Mouse (Mus musculus): ENCODE data around the gene Prlr.

Gene Prlr

DNA sequence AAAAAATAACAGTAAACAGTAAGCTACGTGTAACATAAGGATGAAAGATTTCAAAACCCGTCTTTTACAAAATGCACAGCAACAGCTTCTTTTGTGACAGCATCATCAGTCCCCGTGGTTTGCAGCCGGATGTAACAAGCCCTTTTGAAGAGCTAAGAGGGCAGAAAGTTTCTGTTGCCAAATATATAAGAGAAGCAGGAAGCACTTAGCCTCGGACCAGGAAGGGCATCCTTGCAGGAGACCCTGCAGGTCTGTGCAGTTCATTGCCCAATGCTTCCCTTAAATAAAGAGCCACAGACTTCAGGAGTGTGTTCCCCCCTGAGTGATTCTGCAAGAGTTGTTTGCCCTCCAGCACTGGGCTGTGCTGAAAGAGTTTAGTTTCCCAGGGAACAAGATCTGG is 58.9 kb downstream of the Prlr start:
- in situ Hi-C loops (cut with MboI, MseI): no loop called here

DNA sequence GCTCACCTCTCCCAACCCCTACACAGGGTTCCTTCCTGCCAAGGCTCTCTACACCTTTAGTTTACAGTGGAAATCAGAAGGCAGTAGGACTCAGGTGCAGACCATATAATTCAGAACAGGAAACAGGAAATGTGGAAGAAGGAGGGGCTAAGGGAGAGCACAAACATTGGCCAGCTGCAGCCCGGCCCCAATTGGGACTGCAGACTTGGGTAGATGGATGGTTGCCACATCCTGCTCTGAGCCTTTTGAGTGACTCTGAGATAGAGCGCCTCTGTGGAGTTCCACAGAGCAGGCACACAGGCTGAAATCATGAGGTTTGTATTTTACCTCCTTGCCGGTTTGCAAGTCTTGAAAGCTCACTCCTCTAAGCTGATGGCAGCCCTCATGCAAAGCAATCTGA is 59.8 kb downstream of the Prlr start:
- in situ Hi-C loops (cut with MboI, MseI): no loop called here

DNA sequence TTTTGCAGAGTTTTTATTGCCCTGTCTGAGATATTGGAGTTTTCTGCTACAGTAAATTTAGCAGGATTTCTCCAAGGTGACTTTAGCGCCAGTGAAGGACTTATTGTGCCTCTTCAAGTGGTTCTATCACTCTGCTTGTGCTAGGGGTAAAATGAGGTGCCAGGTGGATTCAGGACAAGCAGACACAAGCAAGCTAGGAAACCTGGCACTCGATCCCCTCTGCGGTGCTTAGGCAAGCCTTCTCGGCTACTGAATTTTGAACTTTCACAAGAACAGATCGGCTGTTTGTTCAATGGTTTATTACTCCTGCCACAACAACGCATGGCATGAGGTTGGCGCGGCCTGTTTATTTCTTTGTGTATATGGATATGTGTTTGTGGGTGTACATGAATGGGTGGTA is 61.4 kb downstream of the Prlr start:
- in situ Hi-C loops (cut with MboI, MseI): no loop called here

GRCm38 (mm10) chr15:10240228-10240795 is 63.3 kb downstream of the Prlr start:
- in situ Hi-C loops (cut with MboI, MseI): no loop called here

DNA sequence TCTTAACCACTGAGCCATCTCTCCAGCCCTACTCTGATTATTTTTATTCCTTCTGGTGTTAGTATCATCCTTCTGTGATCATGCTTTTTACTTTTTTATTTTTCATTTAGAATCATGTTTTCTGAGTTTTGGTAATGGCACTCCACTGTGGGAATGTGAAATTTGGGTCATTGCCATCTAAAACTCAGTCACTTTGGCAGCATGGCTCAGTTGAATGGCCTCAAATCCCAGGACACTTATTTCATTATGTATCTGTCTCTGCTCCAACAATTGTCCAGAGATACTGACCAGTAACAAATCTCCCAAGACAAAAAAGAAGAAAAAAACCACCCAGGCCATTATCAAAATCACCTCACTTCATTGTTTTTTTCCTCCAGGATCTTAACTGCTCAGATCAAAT is 65.2 kb downstream of the Prlr start:
- in situ Hi-C loops (cut with MboI, MseI): no loop called here

DNA sequence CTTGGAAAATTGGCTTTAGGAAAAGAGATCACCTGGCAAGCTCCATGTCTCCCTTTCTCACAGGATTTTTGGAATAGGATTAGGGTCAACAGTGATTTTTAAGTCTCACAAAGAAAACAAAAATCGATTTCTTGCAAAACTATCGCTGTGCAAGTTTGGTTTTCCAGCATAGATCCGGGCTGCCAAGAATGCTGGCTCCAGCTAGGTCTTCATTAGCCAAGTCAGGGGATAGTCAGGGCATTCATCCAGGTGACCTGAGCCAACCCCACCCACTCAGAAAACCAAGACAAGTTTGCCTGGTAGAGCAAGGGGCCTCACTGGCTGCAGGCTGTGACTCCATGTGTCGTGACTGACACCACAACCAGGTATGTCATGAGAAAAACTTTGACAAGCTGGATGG is 72.2 kb downstream of the Prlr start:
- in situ Hi-C loops (cut with MboI, MseI): no loop called here

- in situ Hi-C loops (cut with MboI, MseI): no loop called here
These were observed 73.7 kb downstream of the Prlr start for GRCm38 (mm10) chr15:10250784-10251183.

DNA sequence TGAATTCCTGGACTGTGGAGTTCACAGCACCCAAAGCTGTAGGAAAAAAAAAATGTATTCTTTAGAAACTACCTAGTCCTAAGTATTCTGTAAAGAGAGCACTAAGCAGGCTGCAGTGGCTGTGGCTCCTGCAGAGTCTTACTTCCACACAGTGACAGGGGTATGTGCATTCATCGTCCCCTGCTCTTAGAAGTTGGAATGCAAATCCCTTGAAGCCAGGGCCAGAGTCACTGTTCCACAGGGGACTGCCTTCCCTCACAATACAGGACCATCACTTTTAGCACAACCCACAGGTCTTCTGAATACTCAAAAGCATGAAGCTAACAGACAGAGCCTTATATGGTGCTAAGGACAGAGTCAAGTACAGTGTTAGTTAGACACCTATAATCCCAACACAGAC is 75.5 kb downstream of the Prlr start:
- in situ Hi-C loops (cut with MboI, MseI): no loop called here

GRCm38 (mm10) chr15:10262219-10262618 is 85.2 kb downstream of the Prlr start:
- in situ Hi-C loops (cut with MboI, MseI): no loop called here

- in situ Hi-C loops (cut with MboI, MseI): no loop called here
These were observed 85.6 kb downstream of the Prlr start for GRCm38 (mm10) chr15:10262641-10263040.

DNA sequence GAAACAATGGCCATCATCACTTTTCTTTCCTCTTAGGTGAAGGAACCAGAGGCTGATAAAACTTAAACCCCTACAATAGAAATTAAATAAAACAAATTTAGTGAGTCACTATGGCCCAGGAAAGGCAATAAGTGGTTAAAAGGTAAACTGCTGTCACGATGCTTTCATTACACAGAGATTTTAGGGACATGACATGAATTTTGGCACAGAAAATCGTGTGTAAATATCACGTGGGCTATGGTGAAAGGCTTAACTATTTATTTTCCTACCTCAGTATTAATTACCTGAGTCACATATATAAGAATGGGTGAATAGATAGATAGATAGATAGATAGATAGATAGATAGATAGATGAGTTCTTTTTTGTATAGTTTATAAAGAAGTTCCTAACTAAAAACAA is 86.4 kb downstream of the Prlr start:
- in situ Hi-C loops (cut with MboI, MseI): no loop called here

GRCm38 (mm10) chr15:10264885-10265284 is 87.8 kb downstream of the Prlr start:
- in situ Hi-C loops (cut with MboI, MseI): no loop called here

DNA sequence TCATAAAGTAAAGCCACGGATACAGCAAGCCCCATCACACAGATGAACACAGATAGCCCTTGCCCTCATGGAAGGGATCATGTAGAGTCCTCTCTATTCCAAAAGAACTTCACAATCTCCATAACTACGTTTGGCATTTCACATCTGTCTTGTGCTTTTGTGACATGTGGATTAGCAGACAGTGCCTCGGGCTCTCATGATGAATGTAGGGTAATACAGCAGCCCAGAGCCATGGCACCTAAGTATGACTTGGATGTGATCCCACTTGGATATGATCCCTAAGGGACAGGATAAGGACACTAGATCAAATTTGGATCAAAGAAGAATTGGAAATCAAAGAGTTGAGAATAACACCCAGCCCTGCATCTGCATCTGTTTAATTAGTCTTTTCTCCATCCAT is 90.2 kb downstream of the Prlr start:
- in situ Hi-C loops (cut with MboI, MseI): no loop called here

DNA sequence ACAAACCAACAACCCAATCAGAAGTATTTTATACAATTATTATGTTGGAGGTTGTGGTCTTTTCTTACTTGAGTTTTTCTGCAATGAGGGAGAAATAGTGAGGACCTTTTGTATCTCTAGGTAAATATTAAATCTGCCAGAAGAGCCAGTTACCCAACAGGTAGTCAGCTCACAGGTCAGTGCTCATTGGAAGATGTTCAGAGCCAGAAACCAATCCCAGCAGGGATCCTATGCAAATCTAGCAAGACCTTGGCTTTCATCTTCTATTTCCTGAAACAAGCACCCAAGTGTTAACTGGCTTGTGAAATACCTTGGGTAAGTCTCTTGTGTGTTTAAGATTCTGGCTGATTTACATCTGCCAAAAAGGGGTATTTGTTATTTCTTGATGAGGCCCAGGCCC is 99.3 kb downstream of the Prlr start:
- in situ Hi-C loops (cut with MboI, MseI): no loop called here

DNA sequence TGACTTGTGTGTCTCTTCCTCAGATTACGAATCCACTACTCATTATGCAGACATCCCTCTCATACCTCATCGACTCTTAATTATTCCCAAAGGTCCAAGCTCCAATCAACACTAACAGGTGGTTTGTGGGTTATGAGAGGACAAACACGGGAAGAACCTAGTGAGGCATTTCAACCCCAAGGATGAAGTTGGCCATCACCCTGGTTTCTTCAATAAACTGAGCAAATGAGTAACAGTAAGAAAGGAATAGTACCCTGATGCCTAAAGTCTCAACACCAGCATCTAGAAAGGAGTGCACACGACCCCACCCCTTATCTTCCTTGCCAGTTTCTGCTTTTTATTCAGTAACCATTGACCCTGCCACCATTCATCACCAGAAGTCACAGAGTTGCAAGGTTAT is 100.4 kb downstream of the Prlr start:
- in situ Hi-C loops (cut with MboI, MseI): no loop called here

- in situ Hi-C loops (cut with MboI, MseI): no loop called here
These were observed 104.5 kb downstream of the Prlr start for GRCm38 (mm10) chr15:10281546-10281945.

DNA sequence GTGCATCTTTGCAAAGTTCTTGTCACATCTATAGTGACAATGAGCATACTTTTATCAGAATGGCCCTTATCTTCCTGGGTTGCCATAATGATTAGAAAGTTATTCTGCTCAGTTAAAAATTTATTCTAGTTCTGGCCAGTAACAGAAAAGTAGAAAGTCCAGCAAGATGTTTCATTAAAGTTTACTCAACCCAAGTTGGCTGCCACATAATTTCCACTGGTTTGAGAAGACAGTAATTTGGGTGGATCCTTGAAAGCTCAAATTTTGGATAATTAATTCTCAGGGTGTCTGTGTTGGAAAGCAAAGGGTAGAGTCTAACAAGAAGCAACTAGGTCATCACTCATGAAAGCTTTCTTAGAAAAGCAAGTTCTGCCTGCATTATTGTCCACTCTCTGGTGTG is 106.6 kb downstream of the Prlr start:
- in situ Hi-C loops (cut with MboI, MseI): no loop called here

DNA sequence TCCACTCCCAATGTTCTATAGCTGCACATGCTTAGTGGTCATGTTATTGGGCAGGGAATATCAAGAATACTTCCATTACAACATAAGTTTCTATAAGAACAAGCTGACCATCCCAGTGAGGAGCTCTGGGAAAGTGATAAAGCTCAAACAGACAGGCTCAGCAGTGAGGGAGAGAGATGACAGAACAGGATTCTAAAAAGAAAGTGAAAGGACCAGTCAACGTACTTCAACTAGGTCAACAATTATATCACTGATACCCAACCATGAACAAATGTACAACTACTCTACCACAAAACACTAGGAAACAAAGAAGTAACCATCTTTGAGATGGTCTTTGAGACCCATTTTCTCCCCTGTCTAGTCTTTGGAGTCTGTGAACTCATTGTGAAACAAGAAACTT is 119.5 kb downstream of the Prlr start:
- in situ Hi-C loops (cut with MboI, MseI): no loop called here

GRCm38 (mm10) chr15:10298058-10298457 is 121.0 kb downstream of the Prlr start:
- in situ Hi-C loops (cut with MboI, MseI): no loop called here

GRCm38 (mm10) chr15:10299467-10299866 is 122.4 kb downstream of the Prlr start:
- in situ Hi-C loops (cut with MboI, MseI): no loop called here

DNA sequence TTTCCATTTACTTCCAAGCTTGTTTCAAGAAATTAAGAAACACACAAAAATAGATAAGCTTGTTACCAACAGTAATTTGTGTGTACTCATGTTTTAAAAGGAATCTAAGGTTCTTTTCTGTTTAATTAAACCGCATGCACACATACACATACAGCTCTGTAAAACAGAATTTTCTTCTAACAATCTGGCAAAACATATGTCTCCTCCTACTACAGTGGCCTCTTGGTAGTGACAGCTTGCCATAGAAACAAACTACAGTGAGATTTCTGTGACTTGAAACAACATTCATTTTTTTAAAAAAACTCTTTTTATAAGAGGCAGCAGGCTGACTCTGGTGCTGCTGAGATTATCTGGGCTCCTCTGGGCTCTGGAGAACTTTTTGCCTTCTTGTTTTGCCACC is 129.4 kb downstream of the Prlr start:
- in situ Hi-C loops (cut with MboI, MseI): loop anchor here (25.0 kb wide), 1 partner anchor 694 kb away; no protein-coding TSS in a partner anchor

GRCm38 (mm10) chr15:10311826-10312225 is 134.8 kb downstream of the Prlr start:
- in situ Hi-C loops (cut with MboI, MseI): loop anchor here (5.0 to 25.0 kb wide), 2 partner anchors 700 to 865 kb away; no protein-coding TSS in a partner anchor

DNA sequence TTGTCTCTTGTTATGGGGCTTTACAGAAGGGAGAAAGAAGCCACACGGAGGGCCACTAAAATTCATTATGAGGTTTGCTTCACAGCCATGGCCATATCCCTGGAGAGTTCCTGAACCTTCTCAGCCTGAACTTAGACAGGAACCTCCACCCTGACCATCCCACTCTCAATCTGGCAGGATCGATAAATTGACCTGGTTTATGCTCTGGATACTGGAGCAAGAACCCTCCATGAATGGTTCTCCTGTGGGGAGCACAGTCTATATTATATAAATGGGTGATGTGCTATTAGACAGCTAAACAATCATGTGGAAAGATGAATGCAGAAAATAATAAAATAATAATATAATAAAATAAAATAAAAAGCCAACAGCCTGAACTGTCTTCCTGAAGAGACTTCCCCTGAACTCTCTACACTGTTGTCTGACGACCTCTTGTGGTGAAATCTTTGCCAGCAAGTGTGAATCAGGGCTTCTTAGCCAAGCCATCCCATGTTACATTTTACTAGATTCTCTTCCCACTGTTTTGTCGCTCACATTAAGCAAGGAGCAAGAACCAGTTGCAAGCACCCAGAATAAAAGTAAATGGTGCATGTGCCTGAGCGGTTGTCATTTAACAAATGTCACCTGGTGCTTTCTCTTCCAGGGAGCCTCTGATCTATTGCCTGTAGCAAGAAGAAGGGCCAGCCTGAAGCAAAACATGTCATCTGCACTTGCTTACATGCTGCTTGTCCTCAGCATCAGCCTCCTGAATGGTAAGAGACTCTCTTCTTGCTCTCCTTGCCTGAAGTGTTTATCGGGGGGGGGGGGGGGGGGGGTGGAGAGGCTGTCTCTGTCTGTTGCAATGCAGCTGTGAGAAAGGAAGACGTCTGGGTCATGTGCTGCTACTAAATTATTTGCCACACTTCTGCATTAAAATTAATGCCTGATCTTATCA is 136.8 kb downstream of the Prlr start:
- in situ Hi-C loops (cut with MboI, MseI): loop anchor here (5.0 to 25.0 kb wide), 2 partner anchors 701 to 866 kb away; no protein-coding TSS in a partner anchor

Measured in T-helper 2 cell (primary cell).